Mouse (Mus musculus): ENCODE results near the gene Ralgps2.

Ralgps2 gene

DNA sequence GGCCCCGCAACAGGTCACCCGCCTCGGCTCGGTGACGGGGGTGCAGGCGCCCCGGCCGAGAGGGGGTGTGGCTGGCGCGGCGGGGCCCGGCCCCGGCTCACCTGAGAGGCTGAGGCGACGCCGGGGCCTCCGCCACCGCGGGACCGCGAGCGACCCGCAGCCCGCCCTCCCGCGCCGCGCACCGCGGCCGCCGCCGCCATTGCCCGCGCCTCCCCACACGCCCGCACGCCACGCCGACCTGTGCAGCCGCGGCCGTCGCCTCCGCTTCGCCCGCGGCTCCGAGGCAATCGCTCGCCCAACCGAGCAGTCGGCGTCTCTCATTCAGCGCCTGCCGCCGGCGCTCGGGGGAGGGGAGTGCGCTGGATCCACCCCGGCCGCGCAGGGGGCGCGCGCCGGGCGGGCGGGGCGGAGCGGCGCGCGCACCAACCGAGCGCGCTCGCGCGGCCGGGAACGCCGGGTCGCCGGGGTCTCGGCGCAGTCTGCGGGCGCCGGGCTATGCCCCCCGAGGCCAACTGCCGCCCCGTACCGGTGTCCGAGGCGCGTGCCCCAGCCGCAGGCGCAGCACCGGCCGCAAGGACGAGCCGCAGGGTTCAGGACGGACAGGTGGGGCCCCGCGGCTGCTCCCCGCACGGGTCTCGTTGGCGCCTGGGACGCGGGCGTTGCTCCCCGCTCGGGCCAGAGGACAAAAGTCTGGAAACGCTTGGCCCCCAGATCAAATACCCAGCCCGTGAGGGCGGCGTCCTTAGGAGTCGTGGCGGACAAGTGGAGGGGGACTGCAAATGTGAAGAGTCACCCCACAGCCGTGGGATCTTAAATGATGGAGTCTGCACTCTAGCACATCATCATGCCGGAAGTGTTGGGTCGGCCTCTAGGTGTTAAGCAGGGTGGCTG, at the start of gene Ralgps2:
Gene Ralgps2, minus strand, starts transcription at position 376 of the 891 bp plus-strand sequence.
- peak; percentile 59 for DNase-seq

DNA sequence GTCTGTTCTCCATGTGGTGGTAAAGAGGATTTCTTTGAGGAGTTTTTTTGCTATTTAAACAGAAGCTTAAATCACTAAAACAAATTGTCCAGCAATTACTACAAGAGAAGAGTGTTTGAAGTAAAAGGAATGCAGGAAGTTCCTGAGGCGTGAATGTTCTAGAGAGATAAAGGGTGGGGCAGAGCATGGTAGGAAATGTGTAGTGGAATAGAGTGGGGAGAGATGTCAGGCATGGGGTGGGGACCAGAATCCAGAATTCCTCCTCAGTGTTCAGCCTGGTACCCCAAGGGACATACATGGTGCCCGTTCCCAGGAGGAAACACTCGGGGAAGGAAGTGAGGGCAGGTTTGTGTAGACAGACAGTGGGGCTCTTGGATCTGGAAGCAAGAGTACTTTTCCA, 48.1 kb upstream of the Ralgps2 start:
- DNase-seq = no peak

DNA sequence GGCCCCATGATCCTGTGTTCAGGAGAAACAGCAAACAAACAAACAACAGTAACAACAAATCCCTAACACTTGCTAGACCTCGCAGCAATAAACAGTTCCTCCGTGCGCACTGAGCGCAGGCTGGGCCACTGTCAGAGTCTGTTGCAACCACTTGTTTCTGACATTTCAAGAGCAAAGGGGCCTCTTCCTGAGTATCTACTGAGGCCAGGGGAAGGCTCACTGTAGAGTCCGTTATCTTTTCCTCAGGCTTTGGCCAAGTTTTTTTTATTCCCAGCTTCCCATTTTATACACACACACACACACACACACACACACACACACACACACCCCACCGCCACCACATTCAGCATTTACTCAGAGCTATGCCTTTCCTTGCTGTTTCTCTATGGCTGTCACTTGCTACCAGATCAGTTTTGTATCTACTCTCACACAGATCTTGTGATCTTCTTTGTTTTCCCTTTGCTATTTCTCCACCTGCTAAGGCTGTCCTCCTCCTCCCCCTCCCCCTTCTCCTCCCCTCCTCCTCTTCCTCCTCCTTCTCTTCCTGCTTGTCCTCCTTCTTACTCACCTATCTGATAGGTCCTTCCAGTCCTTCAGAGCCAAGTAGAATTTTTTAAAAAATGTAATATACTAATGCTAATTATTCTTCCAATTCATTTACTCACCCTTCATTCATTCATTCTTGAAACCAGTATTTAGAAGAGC, 47.4 kb upstream of the Ralgps2 start:
- DNase-seq = no peak

DNA sequence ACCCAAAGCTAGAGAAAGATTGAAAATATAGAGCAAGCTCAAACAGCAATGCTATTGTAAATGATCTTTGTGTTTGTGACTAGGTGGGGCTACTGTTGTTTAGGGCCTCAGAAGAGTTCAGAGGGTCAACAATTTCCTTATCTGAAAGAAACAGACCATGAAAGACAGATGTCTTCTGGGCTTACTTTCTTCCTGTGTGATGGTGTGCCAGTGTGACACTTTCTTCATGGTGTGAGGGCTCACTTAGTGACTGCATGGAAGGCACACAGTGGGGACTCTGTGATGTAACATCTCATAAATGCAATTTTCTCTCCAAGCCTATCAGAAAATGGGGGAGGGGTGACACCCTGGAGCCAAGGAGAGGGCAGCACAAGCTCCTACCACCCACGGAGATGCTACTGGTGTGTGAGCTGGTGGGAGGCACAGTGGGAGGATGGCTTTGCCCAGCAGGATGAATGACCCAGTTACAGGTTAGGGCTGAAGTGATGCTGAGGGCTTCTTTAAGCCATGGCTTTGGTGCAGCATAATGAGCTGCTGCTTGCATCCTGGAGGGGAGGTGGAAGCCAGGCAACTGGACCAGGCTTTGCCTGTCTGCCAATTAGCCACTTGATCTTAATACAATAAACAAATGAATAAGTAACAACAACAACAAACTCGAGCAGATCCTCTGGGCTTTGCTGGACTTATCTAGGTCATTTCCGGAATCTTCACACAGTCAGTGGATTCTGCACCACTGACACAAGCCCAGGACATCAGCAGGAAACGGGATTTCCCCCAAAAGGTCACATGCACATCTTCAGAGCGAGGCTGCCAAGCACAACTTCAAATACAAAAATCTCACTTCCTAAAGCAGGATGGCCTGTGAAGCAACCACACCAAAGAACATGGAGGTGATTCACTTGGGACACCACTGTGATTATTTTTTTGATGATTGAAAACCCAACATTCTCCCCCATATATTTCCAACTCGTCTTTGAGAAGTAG, 46.5 kb upstream of the Ralgps2 start:
- no peak for DNase-seq

DNA sequence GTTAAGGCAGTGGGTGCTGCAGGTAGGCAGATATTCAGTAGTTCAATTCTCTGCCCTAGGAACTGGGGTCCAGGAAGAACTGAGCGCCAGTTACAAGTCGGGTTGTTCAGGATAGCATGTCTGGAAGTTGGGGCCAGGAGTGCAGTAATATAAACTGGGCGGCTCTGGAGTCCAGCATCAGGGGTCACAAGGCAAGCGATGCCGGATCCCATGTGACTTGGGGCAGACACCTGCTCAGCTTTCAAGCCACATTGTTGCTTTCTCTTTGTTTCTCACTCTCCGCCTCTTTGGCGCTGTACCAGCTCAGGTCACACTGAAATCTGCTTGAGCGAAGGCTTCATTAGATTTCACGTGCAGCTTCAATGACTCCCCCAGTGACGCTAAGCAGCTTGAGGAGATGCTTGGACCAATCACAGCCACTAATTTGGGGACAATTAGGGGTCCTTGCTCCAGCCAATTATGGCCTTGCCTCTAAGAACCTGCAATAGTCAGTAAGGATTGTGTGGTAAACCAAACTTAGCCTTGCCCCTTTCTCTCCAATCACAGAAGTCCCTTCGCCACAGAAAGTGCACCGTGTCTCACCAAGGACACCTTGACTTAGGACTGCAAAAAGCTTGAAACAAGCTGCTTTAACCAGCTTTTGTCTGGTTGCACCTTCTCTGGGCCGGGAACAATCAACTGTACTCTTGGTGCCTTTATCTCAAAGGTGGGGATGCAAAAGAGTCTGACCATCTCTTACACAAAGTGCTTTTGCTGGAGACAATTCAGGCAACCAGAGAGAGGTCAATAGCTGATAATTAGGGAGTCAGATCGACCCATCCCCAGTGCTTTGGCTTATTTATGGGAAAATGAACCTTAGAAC, 43.8 kb upstream of the Ralgps2 start:
- DNase-seq = no peak

- no peak for DNase-seq
Observed at GRCm38 (mm10) chr1:156981975-156982374, 42.5 kb upstream of the Ralgps2 start.

- DNase-seq = no peak
Observed at GRCm38 (mm10) chr1:156979722-156980121, 40.3 kb upstream of the Ralgps2 start.

- peak; percentile 85 for DNase-seq
Observed at GRCm38 (mm10) chr1:156978656-156979055, 39.2 kb upstream of the Ralgps2 start.

- DNase-seq = no peak
Observed at GRCm38 (mm10) chr1:156973857-156974256, 34.4 kb upstream of the Ralgps2 start.

GRCm38 (mm10) chr1:156972391-156972790, 33.0 kb upstream of the Ralgps2 start:
- DNase-seq = no peak

GRCm38 (mm10) chr1:156971206-156971811, 31.9 kb upstream of the Ralgps2 start:
- no peak for DNase-seq

DNA sequence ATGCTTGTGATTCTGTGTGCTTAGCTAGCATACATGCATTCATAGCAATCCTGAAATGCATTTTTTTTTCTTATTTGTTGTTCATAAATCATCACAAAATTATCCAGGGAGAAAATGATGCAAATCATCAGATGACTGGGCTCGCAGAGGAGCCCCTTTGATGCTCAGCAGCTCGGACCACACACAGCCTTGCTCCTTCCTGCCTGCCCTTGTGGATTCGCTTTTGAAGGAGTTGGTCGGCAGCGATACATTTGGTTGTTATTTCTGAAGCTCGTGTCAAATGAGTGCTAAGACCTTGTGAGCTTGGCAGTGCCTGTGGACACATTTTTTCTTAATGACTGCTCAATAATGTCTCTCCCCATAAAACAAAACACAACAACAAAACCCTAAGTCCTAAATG, 31.2 kb upstream of the Ralgps2 start:
- no peak for DNase-seq

- no peak for DNase-seq
Observed at GRCm38 (mm10) chr1:156968107-156968506, 28.7 kb upstream of the Ralgps2 start.

- no peak for DNase-seq
Observed at GRCm38 (mm10) chr1:156964586-156964932, 25.1 kb upstream of the Ralgps2 start.

GRCm38 (mm10) chr1:156963871-156964585, 24.6 kb upstream of the Ralgps2 start:
- no peak for DNase-seq

GRCm38 (mm10) chr1:156961481-156962265, 22.2 kb upstream of the Ralgps2 start:
- DNase-seq = no peak

- DNase-seq = no peak
Observed at GRCm38 (mm10) chr1:156959004-156959403, 19.6 kb upstream of the Ralgps2 start.

GRCm38 (mm10) chr1:156957360-156957759, 17.9 kb upstream of the Ralgps2 start:
- no peak for DNase-seq

DNA sequence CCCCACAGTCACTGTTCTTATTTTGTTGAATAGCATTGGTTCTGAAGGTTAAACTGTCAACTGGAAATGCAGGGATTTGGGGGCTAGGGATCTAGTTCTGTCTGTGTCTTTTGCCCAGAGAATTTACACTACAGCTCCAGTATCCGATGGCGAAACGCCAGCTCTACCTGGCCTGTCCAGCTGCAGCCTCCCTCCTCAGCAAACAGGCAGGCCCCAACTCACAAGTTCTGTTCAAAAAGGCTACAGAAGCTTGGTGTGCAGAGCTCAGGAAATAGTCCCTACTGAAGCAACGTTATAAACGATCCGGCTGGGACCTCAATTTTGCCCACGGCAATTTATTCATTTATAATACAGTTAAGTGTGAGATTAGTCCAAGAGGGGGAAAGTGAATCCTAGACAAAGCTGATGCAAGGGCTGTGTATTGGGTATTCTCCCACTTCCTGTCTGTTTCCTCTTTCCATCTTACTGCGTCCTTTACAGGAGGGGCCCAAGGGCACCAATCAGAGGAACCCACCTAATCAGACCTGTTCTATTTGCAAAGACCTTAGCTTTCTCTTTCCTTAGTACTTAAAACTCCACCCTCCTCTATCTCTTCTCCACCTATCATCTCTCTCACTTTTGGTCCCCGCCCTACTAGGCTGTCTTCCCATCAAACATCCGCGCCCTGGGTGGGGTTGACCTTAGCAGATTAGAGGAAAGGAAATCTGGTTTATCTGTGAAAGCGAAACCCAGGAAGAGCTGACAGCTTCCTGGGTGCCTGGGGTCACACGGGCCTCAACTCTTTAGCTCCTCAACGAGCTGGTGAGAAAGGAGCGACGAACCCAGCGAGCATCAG, 16.7 kb upstream of the Ralgps2 start:
- no peak for DNase-seq
